Comparison of ENCODE assay signal across 8 mouse cellular contexts in genomic region chr6:113333137-113333950, GRCm38 (mm10). TPM values are rescaled to one million over a fixed set of nuclear protein-coding genes. Genes with fewer than 3 reads are reported as not detected.
A peak's percentile ranks its signal among the peaks of the same experiment; 100 is the strongest.
DNase-seq lines count a peak whose midpoint lies in the region; ATAC-seq and TF ChIP-seq lines count a peak whose summit lies in the region.

No protein-coding gene starts in this region.

- H3K27me3 ChIP-seq in heart, embryonic 16.5 days (ENCODE audit: control insufficient read depth, insufficient read depth, low read length): no peaks in the 10 kb centered on the region

- TF ChIP-seq POLR2A in brain, embryonic 14.5 days (IDR thresholded peaks at IDR 0.05; ENCODE audit: borderline replicate concordance, extremely low read depth, insufficient read depth, insufficient read length, poor library complexity, severe bottlenecking): no peak

- H3K4me3 ChIP-seq in gastrocnemius, adult 2 months: no peak overlapping the region
- H3K4me3 ChIP-seq in heart, embryonic 16.5 days (ENCODE audit: low read length): no peak overlapping the region

- H3K36me3 ChIP-seq in heart, embryonic 16.5 days (ENCODE audit: control insufficient read depth, insufficient read depth): peaks cover 36% of the 10 kb centered on the region

- intact Hi-C loops in gastrocnemius, adult 2 months (cut with DNase I): no loop called here

- peaks cover 18% of the 10 kb centered on the region for H3K4me1 ChIP-seq in heart, embryonic 16.5 days (ENCODE audit: control insufficient read depth, insufficient read depth, low read length)

- peak overlapping the region; percentile 35; the same call in 1 of the 2 replicates for H3K9ac ChIP-seq in heart, embryonic 16.5 days (ENCODE audit: low read length)

- WGBS in heart, embryonic 16.5 days: 39% methylated on average over 14 of the region's 14 CpGs

- DNase-seq in gastrocnemius, adult 2 months: peak; percentile 54
- DNase-seq in gastrocnemius, adult 18-20 months (ENCODE audit: low spot score): no peak
- DNase-seq in brain, embryonic 14.5 days (ENCODE audit: low read depth): peak; percentile 90
- DNase-seq in kidney, postnatal 25 days: peak; percentile 91 to 93
- DNase-seq in lung, postnatal 36 days: peak; percentile 55
- peak; percentile 74 for DNase-seq in testis, postnatal 10 days (ENCODE audit: low spot score)
- DNase-seq in urinary bladder, adult 2 months (ENCODE audit: low spot score): no peak

- H3K4me2 ChIP-seq in heart, embryonic 16.5 days (ENCODE audit: low read depth, low read length): peak overlapping the region; percentile 29; the same call in 1 of the 2 replicates

- peak; percentile 47; the same call in 1 of the 2 replicates for ATAC-seq in heart, embryonic 16.5 days (replicated peaks; ENCODE audit: extremely low read depth, insufficient read depth, low FRiP score)

- TF ChIP-seq CTCF in gastrocnemius, adult 2 months (IDR thresholded peaks at IDR 0.05): no peak
- no peak for TF ChIP-seq CTCF in brain, embryonic 14.5 days (IDR thresholded peaks at IDR 0.05; ENCODE audit: borderline replicate concordance, extremely low read depth, insufficient read depth, insufficient read length)

- no peaks in the 10 kb centered on the region for H3K9me3 ChIP-seq in heart, embryonic 16.5 days (replicated peaks; ENCODE audit: control insufficient read depth, low read length)

- peak overlapping the region; percentile 20; the same call in 1 of the 2 replicates for H3K27ac ChIP-seq in gastrocnemius, adult 2 months
- peak overlapping the region; percentile 80 for H3K27ac ChIP-seq in heart, embryonic 16.5 days (ENCODE audit: low read length)

RNA-seq across cellular contexts. Expression of gene Ogg1, which starts 6.6 kb away (rescaled TPM):
- total RNA-seq in gastrocnemius, adult 2 months (2021): 1 to 10 TPM; 3.9 to 5.2 TPM
- total RNA-seq in gastrocnemius, adult 18-20 months (2021): 1 to 10 TPM; 5.6 to 5.8 TPM
- 13.2 and 25.0 TPM in 2 replicates for polyA plus RNA-seq in brain, embryonic 14.5 days (2012; rRNA removed)
- 8.1 and 9.9 TPM in 2 replicates for polyA plus RNA-seq in heart, embryonic 16.5 days (2015; fragmentation: Nextera tagmentation; extraction: Ambion mirVana)
- 16.3 and 19.1 TPM in 2 replicates for polyA plus RNA-seq in urinary bladder, adult 2 months (2012; rRNA removed)

RNA-seq across cellular contexts. Expression of gene Camk1, which starts 10.4 kb away (rescaled TPM):
- total RNA-seq in gastrocnemius, adult 2 months (2021): 10 to 100 TPM; 39.3 to 39.5 TPM
- total RNA-seq in gastrocnemius, adult 18-20 months (2021): 10 to 100 TPM; 39.0 to 42.9 TPM
- polyA plus RNA-seq in brain, embryonic 14.5 days (2012; rRNA removed): 62.7 and 64.7 TPM in 2 replicates
- polyA plus RNA-seq in heart, embryonic 16.5 days (2015; fragmentation: Nextera tagmentation; extraction: Ambion mirVana): 117 and 122 TPM in 2 replicates
- 71.5 and 80.8 TPM in 2 replicates for polyA plus RNA-seq in urinary bladder, adult 2 months (2012; rRNA removed)

RNA-seq across cellular contexts. Expression of gene Brpf1, which starts 26.4 kb away (rescaled TPM):
- 10 to 100 TPM; 10.2 to 10.3 TPM for total RNA-seq in gastrocnemius, adult 2 months (2021)
- 1 to 10 TPM; 9.7 to 9.8 TPM for total RNA-seq in gastrocnemius, adult 18-20 months (2021)
- 34.5 and 37.3 TPM in 2 replicates for polyA plus RNA-seq in brain, embryonic 14.5 days (2012; rRNA removed)
- 11.6 and 12.3 TPM in 2 replicates for polyA plus RNA-seq in heart, embryonic 16.5 days (2015; fragmentation: Nextera tagmentation; extraction: Ambion mirVana)
- 18.3 and 19.7 TPM in 2 replicates for polyA plus RNA-seq in urinary bladder, adult 2 months (2012; rRNA removed)

RNA-seq across cellular contexts. Expression of gene Tada3, which starts 44.3 kb away (rescaled TPM):
- 10 to 100 TPM; 14.1 to 15.5 TPM for total RNA-seq in gastrocnemius, adult 2 months (2021)
- 10 to 100 TPM; 14.6 to 15.3 TPM for total RNA-seq in gastrocnemius, adult 18-20 months (2021)
- 67.8 and 70.8 TPM in 2 replicates for polyA plus RNA-seq in brain, embryonic 14.5 days (2012; rRNA removed)
- 40.3 and 41.1 TPM in 2 replicates for polyA plus RNA-seq in heart, embryonic 16.5 days (2015; fragmentation: Nextera tagmentation; extraction: Ambion mirVana)
- 36.3 and 38.5 TPM in 2 replicates for polyA plus RNA-seq in urinary bladder, adult 2 months (2012; rRNA removed)

RNA-seq across cellular contexts. Expression of gene Arpc4, which starts 44.6 kb away (rescaled TPM):
- total RNA-seq in gastrocnemius, adult 2 months (2021): 10 to 100 TPM; 47.4 to 53.4 TPM
- 10 to 100 TPM; 50.8 to 52.6 TPM for total RNA-seq in gastrocnemius, adult 18-20 months (2021)
- 117 and 127 TPM in 2 replicates for polyA plus RNA-seq in brain, embryonic 14.5 days (2012; rRNA removed)
- polyA plus RNA-seq in heart, embryonic 16.5 days (2015; fragmentation: Nextera tagmentation; extraction: Ambion mirVana): 250 and 261 TPM in 2 replicates
- polyA plus RNA-seq in urinary bladder, adult 2 months (2012; rRNA removed): 116 TPM in 2 replicates

Comparison
In these comparisons a context has a peak if more than half of its experiments do, and no peak if none do; other contexts are left out.
1. DNase-seq: peak in gastrocnemius, adult 2 months (single experiment), brain, embryonic 14.5 days (single experiment), kidney, postnatal 25 days (2 of 2), lung, postnatal 36 days (single experiment) and testis, postnatal 10 days (single experiment); none in gastrocnemius, adult 18-20 months (single experiment) and urinary bladder, adult 2 months (single experiment).